Comparison of ENCODE assay signal across 25 mouse cellular contexts in the genomic region with DNA sequence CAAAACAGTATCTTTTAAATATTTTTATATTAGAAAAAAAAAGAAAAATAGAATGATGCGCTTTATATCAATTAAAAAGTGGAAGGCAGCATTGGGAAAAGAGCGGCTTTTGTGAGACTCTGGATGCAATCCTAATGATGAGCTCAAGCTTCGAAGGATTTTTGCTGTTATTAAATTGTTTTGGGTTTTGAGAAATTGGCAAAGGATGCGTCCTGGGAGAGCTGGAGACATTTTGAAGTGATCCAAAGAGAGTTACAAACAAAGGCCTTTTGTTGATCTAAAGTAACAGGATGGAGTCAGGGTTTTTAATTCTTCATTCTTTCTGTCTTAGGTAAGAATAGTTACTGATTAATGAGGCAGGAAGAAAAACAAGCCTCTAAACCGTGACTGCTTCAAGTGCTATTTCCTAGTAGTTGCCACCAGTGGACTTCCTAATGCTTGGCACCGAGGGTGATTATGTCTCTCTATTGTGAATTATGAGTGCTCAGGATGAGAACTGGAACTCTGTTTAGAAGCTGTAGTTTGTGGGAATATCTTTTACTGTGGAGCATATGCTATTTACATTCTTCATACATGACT.
DNase-seq lines count a peak whose midpoint lies in the region; ATAC-seq and TF ChIP-seq lines count a peak whose summit lies in the region.
"Had no signal": no experiment of that assay in that cellular context is flagged by ENCODE, and none has a peak within 500 bp of the region (broad histone marks: within the 10 kb centered on the region; RNA-seq: fewer than 3 reads in every experiment).

No protein-coding gene starts in this region.

- H3K9me3 ChIP-seq in kidney, embryonic 15.5 days (replicated peaks), result no peaks in the 10 kb centered on the region
- H3K9me3 ChIP-seq: embryonic facial prominence, embryonic 12.5 days; forebrain, embryonic 12.5 days; liver, embryonic 15.5 days; stomach, embryonic 15.5 days had no signal

- in situ Hi-C loops in Patski (cut with MboI; ENCODE audit: low pct_unique_long_range_greater_than_20kb), result no loop called here

- H3K36me3 ChIP-seq in kidney, embryonic 15.5 days, result no peaks in the 10 kb centered on the region
- H3K36me3 ChIP-seq: embryonic facial prominence, embryonic 12.5 days; forebrain, embryonic 12.5 days; liver, embryonic 15.5 days; stomach, embryonic 15.5 days had no signal

- 0 out of 2 replicates have a peak, but pooled peaks have one; percentile 40 for ATAC-seq in kidney, embryonic 15.5 days (replicated peaks; ENCODE audit: low FRiP score)
- ATAC-seq in Patski, result peak; percentile 97
- ATAC-seq: forebrain, postnatal 0 days; hindbrain, embryonic 16.5 days had no signal

- POLR2A ChIA-PET in Patski (lab: Charles Lee), result no interaction called here

- H3K9ac ChIP-seq in kidney, embryonic 15.5 days, result no peak overlapping the region
- H3K9ac ChIP-seq: embryonic facial prominence, embryonic 12.5 days; forebrain, embryonic 12.5 days; forebrain, postnatal 0 days; liver, embryonic 15.5 days; lung, embryonic 14.5 days; stomach, embryonic 15.5 days had no signal

- H3K4me3 ChIP-seq in kidney, embryonic 15.5 days (replicated peaks), result no peak overlapping the region
- H3K4me3 ChIP-seq: embryonic facial prominence, embryonic 12.5 days; forebrain, embryonic 12.5 days; liver, embryonic 15.5 days; stomach, embryonic 15.5 days had no signal

- peaks cover 7% of the 10 kb centered on the region; the same call in 1 of the 2 replicates for H3K4me1 ChIP-seq in kidney, embryonic 15.5 days
- H3K4me1 ChIP-seq: forebrain, embryonic 12.5 days; liver, embryonic 15.5 days; stomach, embryonic 15.5 days had no signal

- H3K27me3 ChIP-seq in kidney, embryonic 15.5 days, result no peaks in the 10 kb centered on the region
- no peaks in the 10 kb centered on the region for H3K27me3 ChIP-seq in Patski
- H3K27me3 ChIP-seq: embryonic facial prominence, embryonic 12.5 days; forebrain, embryonic 12.5 days; liver, embryonic 15.5 days; stomach, embryonic 15.5 days had no signal

- DNase-seq in heart, adult 11 months, result peak; percentile 83
- DNase-seq in heart, postnatal 4 days, result no peak
- no peak for DNase-seq in kidney, postnatal 14 days
- peak; percentile 61 for DNase-seq in Patski (ENCODE audit: low read depth, low spot score)
- DNase-seq in skeletal muscle tissue, adult 2 months (ENCODE audit: low read depth, low spot score), result peak; percentile 66
- DNase-seq in urinary bladder, adult 2 months (ENCODE audit: low spot score), result no peak
- DNase-seq: adrenal gland, adult 8-10 months; B cell, adult 2 months; cerebellum, adult 2 months; cerebellum, postnatal 25 days; forebrain, postnatal 0 days; kidney, adult 9 months; kidney, postnatal 36 days; left cerebral cortex, postnatal 4 days; lung, embryonic 14.5 days; lung, postnatal 14 days; midbrain, embryonic 14.5 days; retina, postnatal 1 day; right cerebral cortex, postnatal 14 days had no signal

- no peak overlapping the region for H3K27ac ChIP-seq in kidney, embryonic 15.5 days
- H3K27ac ChIP-seq: forebrain, embryonic 12.5 days; liver, embryonic 15.5 days; stomach, embryonic 15.5 days had no signal

- WGBS in kidney, embryonic 15.5 days, result 54% methylated on average over 6 of the region's 6 CpGs

- CTCF ChIA-PET in Patski (lab: Charles Lee), result no interaction called here

- TF ChIP-seq CTCF in Patski (IDR thresholded peaks at IDR 0.05), result no peak

- no peak overlapping the region for H3K4me2 ChIP-seq in kidney, embryonic 15.5 days
- H3K4me2 ChIP-seq: embryonic facial prominence, embryonic 12.5 days; forebrain, embryonic 12.5 days; liver, embryonic 15.5 days; lung, embryonic 14.5 days; stomach, embryonic 15.5 days had no signal

Comparison
In these comparisons a context has a peak if more than half of its experiments do, and no peak if none do; other contexts are left out.
1. DNase-seq: peak in heart, adult 11 months (single experiment), Patski (single experiment) and skeletal muscle tissue, adult 2 months (single experiment); none in heart, postnatal 4 days (single experiment), kidney, postnatal 14 days (single experiment) and urinary bladder, adult 2 months (single experiment).